Mouse (Mus musculus) kidney, postnatal 0 days (tissue): Measurements from ENCODE around the gene Gm10406. TPM values are rescaled to one million over a fixed set of nuclear protein-coding genes. Genes with fewer than 3 reads are reported as not detected.
"Not testable (repeated sequence)": the region's sequence is repeated elsewhere in the genome, so short reads cannot be mapped to it uniquely, and the experiment has no call there.

Experiments
- ATAC-seq: fragments of 200-750 bp; cut with Nextera tagmentation; replicated peaks from 2 replicates; pipeline ENCODE4 v1.8.0; 2017; ENCODE audit warnings: low read depth, moderate number of reproducible peaks, moderate TSS enrichment, moderate library complexity; ENCODE audit not compliant: low FRiP score
- DNase-seq: peaks from one replicate; pipeline ENCODE4 v3.0.0-alpha.2; 2016; ENCODE audit warnings: low spot score
- H3K27ac ChIP-seq: fragments of 300-500 bp; sonication (generic); 2 replicates; pipeline ENCODE4 v1.5.1; 2014; ENCODE audit warnings: mild to moderate bottlenecking
- H3K27me3 ChIP-seq: fragments of 300-500 bp; sonication (generic); 2 replicates; pipeline ENCODE4 v1.6.1; 2014; ENCODE audit warnings: low read length, mixed read lengths; ENCODE audit not compliant: insufficient read depth
- H3K36me3 ChIP-seq: fragments of 300-500 bp; sonication (generic); 2 replicates; pipeline ENCODE4 v1.6.1; 2014; ENCODE audit warnings: low read length, mixed read lengths; ENCODE audit not compliant: insufficient read depth
- H3K4me1 ChIP-seq: fragments of 300-500 bp; sonication (generic); replicated peaks from 2 replicates; pipeline ENCODE4 v1.6.1; 2014; ENCODE audit warnings: antibody characterized with exemption, low read length, mixed read lengths; ENCODE audit not compliant: insufficient read depth
- H3K4me2 ChIP-seq: fragments of 300-500 bp; sonication (generic); 2 replicates; pipeline ENCODE4 v1.6.1; 2014; ENCODE audit warnings: mild to moderate bottlenecking, low read length, moderate library complexity, mixed read lengths
- H3K4me3 ChIP-seq: fragments of 300-500 bp; sonication (generic); replicated peaks from 2 replicates; pipeline ENCODE4 v1.5.1; 2014; ENCODE audit warnings: low read depth, low read length
- H3K9ac ChIP-seq: fragments of 300-500 bp; sonication (generic); 2 replicates; pipeline ENCODE4 v1.6.1; 2014; ENCODE audit warnings: low read depth, low read length
- H3K9me3 ChIP-seq: fragments of 300-500 bp; sonication (generic); replicated peaks from 2 replicates; pipeline ENCODE4 v1.6.1; 2016; ENCODE audit warnings: low read length, inconsistent platforms, mixed read lengths
- CTCF ChIP-seq: IDR thresholded peaks from 2 replicates; pipeline ENCODE4 v1.5.1; 2016; ENCODE audit warnings: antibody characterized with exemption, low read depth, mild to moderate bottlenecking, moderate library complexity
- WGBS: fragments of 180-500 bp; shearing (Covaris S2); extraction: QIAGEN DNeasy Blood & Tissue Kit; methylation state at CpG from one replicate; pipeline ENCODE4 v1.1.7; 2014; 5-methylcytosine and 5-hydroxymethylcytosine counted together
- polyA plus RNA-seq: library from polyadenylated mRNA; unstranded; fragments of >200 nt; fragmentation: Nextera tagmentation; extraction: Ambion mirVana; gene quantifications from 2 replicates; pipeline ENCODE4 v1.2.1, GENCODE M21; 2015

The Gm10406 gene
- polyA plus RNA-seq, result 0.34 and 0.42 TPM in 2 replicates

- H3K4me1 ChIP-seq, H3K9me3 ChIP-seq, ATAC-seq, H3K27ac ChIP-seq, H3K9ac ChIP-seq, H3K36me3 ChIP-seq, H3K27me3 ChIP-seq: not testable (repeated sequence)
- DNase-seq, result peak; percentile 1
- Histone ChIP-seq H3K4me3 (peak within 1 kb of the TSS; percentile 28), H3K4me2 (peak within 1 kb of the TSS; percentile 60)
- 2% methylated on average over 40 of the region's 70 CpGs for WGBS
Observed at GRCm38 (mm10) chr14:7026781-7027749, at the start of gene Gm10406. Gm10406 (minus strand) TSS chr14:7027449.

- not testable (repeated sequence) for H3K9ac ChIP-seq, H3K27me3 ChIP-seq, H3K36me3 ChIP-seq, H3K27ac ChIP-seq, H3K9me3 ChIP-seq, H3K4me1 ChIP-seq, DNase-seq, ATAC-seq, H3K4me2 ChIP-seq, H3K4me3 ChIP-seq
- no CpG with 5 or more reads among the region's 2 CpGs for WGBS
Observed at GRCm38 (mm10) chr14:7044870-7045269, 17.6 kb upstream of the Gm10406 start, which contains the start of gene Gm3685. Gm3685 (minus strand) TSS chr14:7044970.

GRCm38 (mm10) chr14:7026274-7026673 is 975 bp downstream of the Gm10406 start:
- not testable (repeated sequence) for H3K4me1 ChIP-seq, H3K36me3 ChIP-seq, H3K27me3 ChIP-seq, ATAC-seq, H3K4me3 ChIP-seq, H3K4me2 ChIP-seq, H3K27ac ChIP-seq, DNase-seq, H3K9ac ChIP-seq, H3K9me3 ChIP-seq
- TF ChIP-seq CTCF, result peak; percentile 48
- WGBS, result 2% methylated on average over 7 of the region's 9 CpGs

- not testable (repeated sequence) for DNase-seq, ATAC-seq, H3K9ac ChIP-seq
Observed at GRCm38 (mm10) chr14:6973718-6974117, 53.5 kb downstream of the Gm10406 start, which contains the start of gene Gm6356. Gm6356 (minus strand) TSS chr14:6973818.

More at GRCm38 (mm10) chr14:6973718-6974117, 53.5 kb downstream of the Gm10406 start, which contains the start of gene Gm6356:
- 44% methylated on average over 1 of the region's 2 CpGs for WGBS
- H3K9me3 ChIP-seq, H3K4me3 ChIP-seq, H3K4me2 ChIP-seq, H3K4me1 ChIP-seq, H3K27me3 ChIP-seq, H3K36me3 ChIP-seq, H3K27ac ChIP-seq: not testable (repeated sequence)

Other genes starting within 250 kb of the Gm10406 start
- gene Gm3642, start 187.1 kb downstream of the Gm10406 start, polyA plus RNA-seq, result not detected in 2 replicates
- gene Gm3667, start 137.5 kb downstream of the Gm10406 start, polyA plus RNA-seq, result 0.08 and 0.51 TPM in 2 replicates
- gene Gm6356, start 53.6 kb downstream of the Gm10406 start, polyA plus RNA-seq, result not detected in 2 replicates
- not detected in 2 replicates for gene Gm3685, start 17.5 kb upstream of the Gm10406 start, polyA plus RNA-seq
- 0.70 and 0.83 TPM in 2 replicates for gene Gm3696, start 73.2 kb upstream of the Gm10406 start, polyA plus RNA-seq
- gene Gm6676, start 98.0 kb upstream of the Gm10406 start, polyA plus RNA-seq, result not detected in 2 replicates
- 2.9 and 3.2 TPM in 2 replicates for gene Gm3512, start 147.1 kb upstream of the Gm10406 start, polyA plus RNA-seq
- not detected in 2 replicates for gene Gm16434, start 167.1 kb upstream of the Gm10406 start, polyA plus RNA-seq
- not detected in 2 replicates for gene Gm3727, start 237.3 kb upstream of the Gm10406 start, polyA plus RNA-seq